Mouse (Mus musculus) frontal cortex, adult (tissue): Measurements from ENCODE around the gene Laptm5.
A peak's percentile ranks its signal among the peaks of the same experiment; 100 is the strongest.

Experiments
- ATAC-seq: cut with Nextera tagmentation; 2 replicates; pipeline ENCODE4 v1.9.2; 2017; ENCODE audit warnings: mild to moderate bottlenecking, moderate library complexity, mixed read lengths; ENCODE audit not compliant: low TSS enrichment

Gene Laptm5

DNA sequence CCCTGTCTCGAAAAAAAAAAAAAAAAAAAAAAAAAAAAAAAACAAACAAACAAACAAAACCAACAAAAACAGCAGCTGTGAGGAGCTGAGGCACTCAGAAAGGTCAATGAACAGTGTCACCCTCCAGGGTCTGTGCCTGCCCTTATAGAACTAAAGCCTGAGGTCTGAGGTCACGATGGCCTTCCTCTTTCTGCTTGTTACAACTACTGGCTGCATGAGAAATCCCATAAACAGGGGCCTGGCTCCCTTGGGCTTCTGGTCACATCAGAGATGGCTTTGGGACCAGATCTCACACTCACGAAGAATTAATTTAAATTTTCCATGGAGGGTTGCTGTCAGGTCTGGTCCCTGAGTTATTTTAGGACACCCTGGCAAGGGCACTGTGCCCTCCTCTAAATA lies 13.5 kb upstream of the Laptm5 start:
- ATAC-seq, result no peak

DNA sequence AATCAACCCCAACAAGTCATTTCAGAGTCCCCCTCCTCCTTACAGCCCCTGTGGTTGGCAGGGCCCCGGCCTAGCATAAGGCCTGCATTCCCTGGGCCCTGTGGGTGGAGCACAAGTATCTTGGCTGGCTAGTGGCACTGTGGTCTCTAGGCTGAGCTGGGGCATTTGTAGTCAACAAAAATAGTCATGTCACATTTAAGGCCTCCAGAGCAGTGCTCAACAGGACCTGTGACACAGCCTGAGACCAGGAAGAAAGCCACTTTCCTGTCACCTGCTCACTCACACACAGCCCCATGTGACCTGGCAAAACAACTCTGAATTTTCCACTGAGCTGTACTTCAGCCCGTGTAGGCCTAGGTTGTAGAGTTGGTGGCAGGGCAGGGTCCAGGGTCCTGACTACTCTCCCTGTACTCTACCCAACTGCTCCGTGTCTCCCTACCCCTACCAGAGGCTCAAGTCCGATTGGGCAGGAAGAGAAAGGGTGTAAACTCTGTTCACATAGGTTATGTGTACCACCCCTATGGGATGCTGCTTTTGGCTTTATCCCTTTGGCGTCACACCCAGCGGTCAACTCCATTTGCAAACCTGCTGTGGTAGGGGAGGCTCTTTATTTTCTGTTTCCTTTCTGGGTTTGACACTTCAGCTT lies 13.0 kb upstream of the Laptm5 start:
- ATAC-seq, result no peak

DNA sequence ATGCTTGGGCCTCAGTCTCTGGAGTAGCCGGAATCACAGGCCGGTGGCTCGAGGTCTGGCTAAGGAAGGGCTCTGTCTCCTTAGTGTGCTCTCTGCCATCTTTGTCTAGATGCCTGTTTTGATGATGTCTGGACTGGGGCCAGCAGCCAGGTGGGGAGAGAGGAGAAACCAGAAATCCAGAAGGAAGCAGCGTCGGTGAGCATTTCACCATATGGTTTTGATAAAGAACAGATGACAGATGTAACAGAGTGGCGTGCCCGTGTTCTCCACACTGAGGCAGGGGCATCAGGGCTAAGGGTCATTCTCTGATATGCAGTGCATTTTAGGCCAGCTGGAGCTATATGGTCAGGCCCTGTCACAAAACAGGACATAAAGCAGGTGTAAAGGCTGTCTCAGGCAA lies 12.2 kb upstream of the Laptm5 start:
- ATAC-seq, result no peak

DNA sequence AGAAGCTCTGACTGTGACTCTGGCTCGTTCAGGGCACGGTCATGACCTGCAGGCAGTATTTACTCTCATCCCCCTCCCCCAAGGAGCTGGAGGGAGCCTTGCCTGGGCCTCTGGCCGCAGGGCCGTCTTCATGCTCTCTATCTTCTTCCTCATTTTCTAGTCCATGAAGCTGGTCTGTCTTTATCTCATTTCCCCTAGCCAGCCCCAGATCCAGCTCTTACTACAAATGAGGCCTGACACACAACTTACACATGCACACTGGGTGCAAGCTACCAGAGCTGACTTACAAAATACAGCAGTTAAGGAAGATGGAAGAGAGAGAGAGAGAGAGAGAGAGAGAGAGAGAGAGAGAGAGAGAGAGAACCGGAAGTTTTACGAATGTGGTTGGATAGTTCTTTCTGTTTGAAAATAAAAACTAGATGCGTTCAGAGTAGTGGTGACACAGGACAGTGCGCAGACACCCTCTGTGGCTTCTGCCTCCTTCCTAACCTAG lies 10.6 kb upstream of the Laptm5 start:
- ATAC-seq, result no peak

DNA sequence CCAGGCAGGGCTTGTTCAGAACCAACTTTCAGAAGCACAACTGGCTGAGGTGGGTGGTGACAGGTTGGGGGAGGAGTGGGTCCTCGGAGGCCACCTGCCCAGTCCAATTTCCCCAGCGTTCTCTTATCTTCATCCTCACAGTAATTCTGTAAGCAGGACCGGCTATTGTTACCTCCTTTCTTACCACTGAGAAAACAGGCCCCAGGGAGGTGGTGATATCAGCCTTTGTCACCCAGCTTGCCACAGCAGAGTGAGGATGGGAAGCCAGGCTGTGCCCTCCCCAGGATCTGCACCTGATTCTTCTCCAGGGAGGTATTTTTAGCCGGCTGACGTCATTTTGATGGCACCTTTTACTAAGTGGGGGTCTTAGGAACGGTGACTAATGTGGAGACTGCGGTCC lies 7.9 kb upstream of the Laptm5 start:
- no peak for ATAC-seq

DNA sequence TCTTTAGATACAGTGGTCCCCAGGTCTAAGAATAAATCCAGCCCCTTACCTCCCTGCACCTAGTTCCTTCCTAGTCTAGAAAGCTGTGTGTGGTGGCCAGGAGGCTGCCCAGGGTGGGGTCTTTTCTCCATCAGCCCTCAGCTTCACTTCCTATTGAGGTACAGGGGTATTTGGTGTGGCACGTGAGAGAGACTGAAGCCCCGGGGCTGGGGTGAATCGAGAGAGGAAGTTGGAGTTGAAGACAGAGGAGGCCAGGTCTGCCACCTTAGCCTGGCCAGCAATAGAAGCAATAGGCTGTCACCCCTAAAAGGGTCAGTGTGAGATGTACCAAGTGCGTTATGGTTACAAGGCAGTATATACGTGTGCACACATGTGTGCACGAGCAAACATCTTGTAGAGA lies 7.0 kb upstream of the Laptm5 start:
- no peak for ATAC-seq

DNA sequence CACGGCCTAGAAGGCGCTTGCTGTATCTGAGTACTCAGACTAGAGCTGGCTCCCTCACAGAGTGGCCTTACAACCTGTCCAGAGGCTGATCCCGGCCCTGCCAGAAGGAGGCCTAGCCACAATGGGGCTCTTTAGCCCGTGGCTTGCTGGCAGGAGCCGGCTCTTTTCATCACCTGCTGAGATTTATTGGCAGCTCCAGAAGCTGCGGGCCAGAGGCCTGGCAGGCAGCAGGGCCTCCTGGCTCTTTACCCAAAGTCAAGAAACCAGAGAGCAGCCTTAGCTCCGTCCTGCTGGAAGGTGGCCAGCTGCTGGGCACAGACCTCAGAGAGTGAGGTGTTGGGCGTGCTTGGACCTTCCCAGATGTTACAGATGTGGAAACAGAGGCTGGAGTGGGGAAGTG lies 6.6 kb upstream of the Laptm5 start:
- no peak for ATAC-seq

DNA sequence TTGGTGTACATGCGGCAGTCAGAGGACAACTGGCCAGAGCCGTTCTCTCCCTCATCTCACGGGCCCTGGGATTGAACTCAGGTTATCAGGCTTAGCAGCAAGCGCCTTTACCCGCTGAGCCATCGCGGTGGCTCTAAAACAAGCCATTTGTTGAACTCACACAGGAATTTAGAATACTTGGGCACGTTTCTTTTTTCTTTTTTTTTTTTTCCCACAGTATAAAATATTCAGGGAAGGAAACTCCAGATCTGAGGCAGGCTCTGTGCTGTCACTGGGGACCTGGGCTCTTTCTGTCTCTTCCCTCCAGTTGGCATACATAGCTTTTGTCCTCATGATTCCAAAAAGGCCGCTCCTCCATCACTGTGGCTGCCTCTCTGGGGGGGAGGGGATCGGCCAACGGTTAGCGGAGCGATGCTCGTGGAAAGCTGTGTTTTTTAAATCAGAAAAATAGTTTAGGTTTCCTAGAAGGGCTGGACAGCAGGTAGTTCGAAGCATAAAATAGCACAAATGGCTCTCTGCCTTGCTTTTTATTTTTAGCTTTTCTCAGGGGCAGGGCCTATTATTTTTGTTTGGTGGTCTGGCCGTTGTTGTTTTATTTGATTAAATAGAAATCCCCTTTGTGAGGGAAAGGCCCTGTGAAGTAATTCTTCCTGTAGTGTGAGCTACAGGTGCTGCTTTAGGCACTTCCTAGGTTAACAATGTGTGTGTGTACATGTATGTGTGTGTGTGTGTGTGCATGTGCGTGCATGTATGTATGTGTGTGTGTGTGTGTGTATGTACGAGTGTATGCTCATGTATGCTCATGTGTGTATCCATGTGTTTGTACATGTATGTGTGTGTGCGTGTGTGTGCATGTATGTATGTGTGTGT lies 5.5 kb upstream of the Laptm5 start:
- ATAC-seq, result no peak

DNA sequence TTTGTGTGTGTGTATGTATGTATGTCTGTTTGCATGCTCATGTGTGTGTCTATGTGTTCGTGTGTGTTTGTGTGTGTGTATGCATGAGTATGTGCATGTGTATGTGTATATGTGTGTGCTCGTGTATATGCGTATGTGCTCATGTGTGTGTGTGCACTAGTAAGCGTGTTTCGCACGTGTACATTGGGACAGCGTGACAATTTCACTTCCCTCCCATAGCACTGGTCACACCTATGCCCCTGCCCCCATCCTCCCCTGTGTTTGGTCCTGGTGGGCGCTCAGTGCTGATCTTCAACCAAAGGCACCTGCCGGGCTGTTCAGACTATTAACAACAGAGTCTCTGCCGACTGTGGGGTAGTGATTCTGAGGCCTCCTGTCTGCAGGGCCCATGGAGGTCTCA lies 4.8 kb upstream of the Laptm5 start:
- ATAC-seq, result no peak

DNA sequence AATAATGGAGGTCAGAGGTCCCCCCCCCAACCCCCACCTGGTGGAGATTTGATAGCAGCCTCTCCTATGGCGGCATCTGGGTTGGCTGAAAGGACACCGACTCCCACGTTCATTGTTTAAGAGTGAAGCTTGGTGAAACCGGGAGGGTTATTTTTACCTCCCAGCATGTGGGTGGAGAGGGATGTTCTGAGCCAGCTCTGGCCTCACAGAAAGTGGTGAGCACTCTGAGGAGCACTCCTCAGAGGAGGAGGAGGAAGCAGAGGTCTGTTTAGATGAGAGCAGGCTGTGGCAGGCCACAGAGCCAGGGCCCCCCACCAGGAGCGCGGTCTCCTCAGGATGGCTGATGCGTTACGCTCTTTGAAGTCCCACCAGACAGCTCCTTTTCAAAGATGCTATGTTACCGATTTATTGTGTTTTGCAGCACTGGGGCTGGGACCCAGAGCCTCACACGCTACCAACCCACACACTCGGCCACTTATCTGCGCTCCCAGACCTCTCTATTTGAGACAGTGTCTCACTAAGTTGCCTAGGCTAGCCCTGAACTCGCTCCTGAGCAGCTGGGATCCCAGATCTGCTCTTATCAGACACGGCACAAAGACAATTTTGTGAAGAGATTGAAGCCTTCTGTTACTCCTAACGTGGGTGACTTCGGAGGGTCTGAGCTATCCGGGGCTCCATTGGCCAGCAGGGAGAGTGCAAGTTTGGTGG lies 3.6 kb upstream of the Laptm5 start:
- peak; percentile 92 for ATAC-seq

DNA sequence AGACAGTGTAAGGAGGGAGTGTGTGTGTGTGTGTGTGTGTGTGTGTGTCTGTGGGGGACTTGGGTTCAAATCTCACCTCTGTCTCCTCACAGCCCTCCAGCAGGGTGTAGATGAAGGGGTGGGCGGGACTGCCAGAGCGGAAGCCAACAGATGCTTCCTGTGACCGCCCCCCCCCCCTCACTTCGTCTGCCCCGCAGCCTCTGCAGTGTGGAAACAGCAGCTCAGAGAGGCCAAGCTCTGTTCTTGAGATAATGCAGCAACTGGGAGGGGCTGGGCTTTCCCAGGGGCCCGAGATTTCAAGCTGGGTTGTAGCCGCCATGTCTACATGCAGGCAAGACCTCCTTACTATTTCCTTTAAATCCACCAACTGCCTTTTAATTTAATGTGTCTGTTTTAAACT lies 2.3 kb upstream of the Laptm5 start:
- no peak for ATAC-seq

DNA sequence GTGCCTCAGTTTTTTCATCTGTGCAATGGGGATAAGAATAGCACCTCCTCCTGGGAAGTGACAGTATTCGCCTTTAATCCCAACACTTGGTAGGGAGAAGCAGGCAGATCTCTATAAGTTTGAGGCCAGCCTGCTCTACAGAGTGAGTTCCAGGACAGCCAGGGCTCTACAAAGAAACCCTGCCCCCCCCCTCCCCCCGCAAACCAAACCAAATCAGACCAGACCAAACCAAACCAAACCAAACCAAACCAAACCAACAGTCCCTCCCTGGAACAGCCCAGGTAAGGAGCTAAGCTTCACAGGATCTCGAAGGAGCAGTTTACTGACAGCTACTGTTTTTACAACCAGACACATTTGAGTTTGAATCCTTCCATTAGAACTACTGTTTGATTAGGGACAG lies 299 bp upstream of the Laptm5 start:
- ATAC-seq, result no peak

DNA sequence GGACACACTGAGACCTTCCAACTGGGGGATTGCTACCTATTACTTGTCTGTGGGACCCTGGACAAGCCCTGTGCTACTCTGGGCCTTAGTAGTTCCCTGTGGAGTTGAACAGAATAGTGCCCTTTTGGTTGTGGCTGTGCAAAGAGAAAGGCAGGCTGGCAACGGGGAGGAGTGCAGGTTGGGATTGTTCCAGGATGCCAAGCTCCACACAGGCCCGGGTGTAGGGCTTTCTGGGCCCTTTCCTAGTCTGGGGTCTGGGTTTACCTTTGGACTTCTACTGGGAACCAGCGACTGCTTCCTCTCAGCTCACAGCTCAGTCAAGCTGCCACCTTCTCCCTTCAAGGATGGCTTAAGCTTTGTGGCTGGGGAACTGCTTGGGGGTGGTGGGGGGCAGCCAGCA lies 586 bp downstream of the Laptm5 start:
- ATAC-seq, result no peak

DNA sequence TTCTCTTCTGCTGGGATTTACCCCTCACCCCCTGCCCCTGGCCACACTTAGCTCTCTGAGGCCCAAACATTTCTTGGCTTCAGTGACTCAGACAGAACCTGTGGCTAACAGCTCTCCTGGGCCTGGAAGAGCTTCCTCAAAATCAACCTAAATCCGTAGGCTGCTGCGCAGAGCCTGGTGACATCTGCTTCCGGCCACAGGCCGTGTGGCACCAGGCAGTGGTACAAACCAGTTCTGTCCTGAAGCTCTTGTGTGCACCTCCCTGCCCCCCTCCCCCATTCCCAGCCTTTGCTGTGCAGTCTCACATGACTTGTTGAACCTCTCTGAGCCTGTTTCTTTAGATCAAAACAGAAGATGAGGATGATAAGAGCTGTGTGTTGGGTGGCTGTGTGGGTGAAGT lies 1.1 kb downstream of the Laptm5 start:
- ATAC-seq, result no peak

DNA sequence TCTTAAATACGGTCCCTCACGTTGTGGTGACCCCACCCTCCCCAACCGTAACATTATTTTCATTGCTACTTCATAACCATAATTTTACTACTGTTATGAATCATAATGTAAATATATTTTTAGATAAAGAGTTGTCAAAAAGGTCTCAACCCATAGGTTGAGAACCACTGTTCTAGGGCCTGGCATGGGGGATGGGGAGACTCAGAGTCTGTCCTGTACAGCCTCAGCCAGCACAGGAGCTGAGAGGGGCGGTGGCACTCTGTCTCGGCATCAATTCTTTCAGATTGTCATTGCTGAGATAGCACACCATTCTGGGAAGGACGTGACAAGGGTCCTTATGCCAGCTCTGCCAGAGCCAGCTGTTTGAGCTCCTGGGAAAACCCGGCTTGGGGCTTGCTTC lies 1.6 kb downstream of the Laptm5 start:
- ATAC-seq, result no peak

DNA sequence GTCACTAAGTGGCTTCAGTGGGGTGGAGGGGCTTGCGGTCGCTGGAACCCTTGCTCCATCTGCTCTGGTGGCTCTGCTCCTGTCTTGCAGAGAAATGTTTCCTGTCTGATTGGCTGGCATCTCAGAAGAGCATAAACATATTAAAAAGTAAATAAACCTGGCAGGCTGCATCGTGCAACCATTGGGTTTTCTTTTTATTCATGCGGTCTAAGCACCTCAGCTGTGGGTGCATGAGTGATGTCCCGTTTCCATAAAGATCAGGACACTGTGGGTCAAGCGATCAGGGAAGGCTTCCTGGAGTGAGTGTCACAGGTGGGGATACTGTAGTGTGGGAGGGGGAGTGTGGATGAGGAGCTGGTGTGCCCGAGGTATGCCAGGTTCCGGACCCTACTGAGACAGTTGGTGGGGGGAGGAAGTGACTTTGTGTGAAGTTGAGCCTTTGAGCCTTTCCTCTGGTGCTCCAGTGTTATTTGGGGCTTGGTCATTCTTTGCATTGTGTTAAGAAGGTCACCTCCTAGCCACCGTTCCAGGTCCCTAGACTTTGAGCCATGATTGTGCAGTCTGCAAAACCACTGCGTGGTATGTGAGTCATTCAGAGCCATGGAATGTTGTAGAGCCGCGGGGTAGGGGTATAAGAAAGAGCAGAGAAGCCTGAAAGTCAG lies 2.2 kb downstream of the Laptm5 start:
- ATAC-seq, result no peak

DNA sequence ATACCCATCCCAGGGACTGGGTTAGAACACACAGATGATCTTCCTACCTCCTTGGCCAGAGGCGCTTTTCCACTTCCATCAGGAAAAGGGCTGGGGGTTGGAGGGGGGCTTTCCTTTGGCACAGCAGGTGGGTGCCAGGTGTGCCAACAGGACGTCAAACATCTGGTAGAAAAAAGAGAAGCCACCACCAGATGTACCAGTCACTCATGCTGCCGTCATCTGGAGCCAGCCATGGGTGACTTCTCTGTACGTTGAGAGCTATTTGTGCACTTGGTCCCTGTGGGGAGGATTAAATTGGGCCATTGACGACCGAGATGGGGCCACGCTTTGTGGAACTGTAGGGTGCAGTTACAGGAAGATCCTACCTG lies 2.7 kb downstream of the Laptm5 start:
- ATAC-seq, result no peak

DNA sequence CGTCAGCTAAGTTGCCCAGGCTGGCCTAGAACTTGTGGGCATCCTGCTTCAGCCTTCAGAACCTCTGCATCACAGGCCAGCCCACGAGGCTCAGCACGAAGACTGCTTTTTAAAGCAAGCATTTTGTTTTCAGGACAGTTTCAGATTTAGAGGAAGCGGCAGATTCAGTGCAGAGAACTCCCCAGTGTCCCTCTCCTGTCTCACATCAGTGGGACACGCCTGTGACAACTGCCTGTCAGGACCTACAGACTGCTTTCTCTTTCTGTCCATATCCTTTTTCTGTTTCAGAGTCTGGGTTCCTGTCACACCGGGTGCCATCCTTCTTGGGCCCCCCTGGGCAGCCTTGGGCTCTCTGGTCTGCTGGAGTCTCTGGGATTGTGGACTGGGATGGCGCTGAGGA lies 3.7 kb downstream of the Laptm5 start:
- no peak for ATAC-seq

DNA sequence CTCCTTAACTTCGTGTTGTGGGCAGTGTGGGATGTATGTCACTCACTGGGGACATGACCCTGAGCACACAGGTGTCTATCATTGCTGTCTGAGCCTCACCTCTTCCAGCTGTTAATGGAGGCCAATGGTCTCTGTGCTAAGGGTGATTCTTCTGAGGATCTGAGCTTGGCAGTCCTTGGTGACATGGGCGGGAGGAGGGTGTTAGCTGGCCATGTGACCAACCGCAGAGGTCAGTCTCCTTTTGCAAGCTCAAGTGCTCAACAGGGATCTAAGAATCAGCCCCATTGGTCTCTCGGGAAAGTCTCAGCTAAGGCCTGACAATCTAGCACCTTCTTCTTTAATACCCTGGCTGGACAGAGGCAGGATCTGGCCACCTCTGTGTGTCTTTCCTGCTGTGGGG lies 4.6 kb downstream of the Laptm5 start:
- no peak for ATAC-seq

DNA sequence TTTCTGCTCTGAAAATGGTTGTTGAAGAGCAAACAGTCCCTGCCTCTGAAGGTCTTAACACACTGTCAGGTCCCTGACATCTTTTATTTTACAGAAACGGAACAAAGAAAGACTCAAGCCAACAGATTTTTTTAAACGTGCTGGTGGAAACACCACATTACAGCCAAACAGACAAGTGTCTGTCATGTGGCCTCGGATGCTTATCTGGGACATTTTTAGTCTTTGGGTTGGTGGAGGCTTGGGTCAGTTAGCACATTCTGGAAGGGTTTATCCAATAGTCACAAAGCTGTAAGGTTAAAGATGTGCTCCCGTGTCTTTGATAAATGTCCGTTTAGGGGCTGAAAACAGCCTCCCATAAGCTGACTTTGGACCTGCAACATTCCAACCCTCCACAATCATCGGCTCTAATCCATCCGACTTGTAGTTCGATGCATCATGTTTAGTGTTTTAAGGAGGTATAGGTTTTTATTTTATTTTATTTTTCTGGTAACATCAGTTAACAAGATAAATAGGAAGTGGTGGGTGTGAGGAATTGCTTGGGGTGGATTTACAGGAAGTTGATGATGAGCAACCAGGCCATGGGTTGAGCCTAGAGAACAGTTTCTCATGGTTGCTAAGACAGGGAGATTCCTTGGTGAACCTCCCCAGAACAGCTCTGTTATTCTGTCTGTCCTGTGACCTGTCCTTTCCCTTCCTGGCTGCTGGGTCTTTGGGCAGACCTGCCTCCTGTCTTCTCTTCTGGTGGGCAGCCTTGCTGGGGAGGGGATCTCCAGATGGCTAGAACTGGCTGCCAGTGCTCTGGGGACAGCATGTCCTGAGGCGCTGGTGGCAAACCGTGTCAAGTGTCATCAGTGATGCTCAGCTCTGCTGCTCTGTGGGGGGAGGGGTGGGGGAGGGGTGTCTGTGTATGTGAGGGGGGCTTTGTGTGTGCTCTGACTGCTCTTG lies 6.2 kb downstream of the Laptm5 start:
- ATAC-seq, result no peak

DNA sequence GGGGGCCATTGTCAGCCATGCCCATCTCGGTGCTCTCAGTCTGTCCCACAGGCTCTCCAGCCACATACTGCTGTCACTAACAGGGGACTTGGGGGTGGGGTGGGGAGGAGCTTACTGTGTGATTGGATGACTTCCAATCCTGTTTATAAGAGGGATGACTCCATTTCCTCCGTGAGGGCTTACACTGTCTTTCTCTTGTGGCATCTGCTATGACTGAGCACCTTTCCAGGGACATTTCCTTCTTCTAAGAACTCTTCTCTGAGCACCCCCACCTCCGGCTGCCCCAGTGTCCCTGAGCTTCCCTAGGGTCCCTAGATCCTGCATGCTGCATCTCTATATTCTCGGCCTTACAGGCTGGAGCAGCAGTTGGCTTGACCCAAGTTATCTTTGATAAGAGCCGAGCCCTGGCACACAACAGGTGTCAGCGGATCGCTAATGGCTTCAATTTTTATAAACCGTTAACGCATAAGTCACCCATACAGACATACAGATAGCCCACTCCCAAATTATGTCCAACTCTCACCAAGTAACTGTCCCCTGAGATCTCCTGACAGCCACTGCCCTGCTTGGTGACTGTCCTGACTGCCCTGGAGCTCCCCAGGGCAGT lies 6.9 kb downstream of the Laptm5 start:
- no peak for ATAC-seq
